Mouse (Mus musculus): ENCODE results near the gene Arhgef17.

The Arhgef17 gene

DNA sequence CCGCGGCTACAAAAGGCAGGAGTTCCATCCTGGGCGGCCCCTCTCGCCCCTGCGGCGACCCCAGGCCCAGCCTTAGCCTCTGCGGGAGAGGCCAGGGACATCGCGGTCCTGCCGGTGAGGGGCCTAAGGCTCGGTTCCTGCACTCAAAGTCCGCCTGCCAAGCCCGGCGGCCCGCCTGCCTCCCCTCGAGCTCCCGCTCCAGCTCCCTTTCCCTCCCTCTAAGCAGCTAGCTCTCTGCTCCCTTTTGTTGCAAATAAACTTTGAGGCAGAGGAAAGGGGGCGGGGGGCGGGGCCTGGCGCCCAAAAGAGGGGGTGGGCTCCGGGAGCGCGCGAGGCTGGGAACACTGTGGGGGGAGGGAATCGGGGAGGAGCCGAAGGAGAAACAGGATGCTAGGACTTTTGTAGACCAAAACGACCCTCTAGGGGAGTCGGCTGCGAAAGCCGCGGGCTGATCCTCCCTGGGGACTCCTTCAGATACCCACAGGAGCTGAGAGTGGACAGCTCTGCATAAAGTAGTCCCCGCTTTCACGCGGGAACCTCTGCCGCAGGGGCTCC, at the start of gene Arhgef17:
Arhgef17 (minus strand) TSS at position 182 of the 555 bp plus-strand sequence.
- no peak for DNase-seq (ENCODE audit: low spot score in 2 of 2)

DNA sequence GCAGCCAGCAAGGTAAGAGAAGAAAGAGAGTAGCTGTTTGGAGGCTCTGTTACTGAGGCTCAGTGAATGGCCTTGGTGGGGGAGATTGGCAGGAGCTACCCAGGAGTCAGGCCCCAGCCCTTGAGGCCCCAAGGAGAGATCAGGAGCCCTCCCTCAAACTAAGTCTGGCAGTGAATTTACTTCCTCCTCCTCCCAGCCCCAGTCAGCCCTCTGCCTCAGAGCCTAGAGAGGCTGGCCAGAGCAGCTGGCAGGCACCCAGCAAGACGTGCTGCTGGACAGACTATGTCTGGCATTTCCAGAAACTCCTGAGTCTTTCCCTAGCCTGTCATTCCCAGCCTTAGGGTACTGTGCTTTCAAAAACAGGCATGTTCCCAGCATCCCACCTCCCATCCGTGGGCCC, 47.3 kb upstream of the Arhgef17 start:
- DNase-seq (ENCODE audit: low spot score in 2 of 2): peak; percentile 37 to 40

DNA sequence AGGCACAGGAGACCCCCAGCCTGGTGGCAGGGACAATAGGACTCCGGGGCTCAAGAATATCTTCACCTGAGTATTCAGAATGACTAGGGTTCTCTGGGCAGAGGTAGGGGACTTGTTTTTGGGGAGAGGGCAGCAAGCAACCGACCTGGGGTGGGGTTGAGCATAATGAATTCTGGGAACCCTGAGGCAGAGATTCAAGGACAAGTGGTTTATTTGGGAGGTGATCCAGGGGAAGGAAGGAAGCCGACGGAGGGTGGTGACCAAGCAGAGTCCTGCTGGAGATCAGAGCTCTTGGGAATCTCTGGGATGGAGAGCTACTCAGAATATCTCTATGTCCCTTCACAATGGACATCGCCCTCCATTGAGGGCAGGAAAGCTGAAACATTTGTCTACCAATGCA, 46.3 kb upstream of the Arhgef17 start:
- no peak for DNase-seq (ENCODE audit: low spot score in 2 of 2)

DNA sequence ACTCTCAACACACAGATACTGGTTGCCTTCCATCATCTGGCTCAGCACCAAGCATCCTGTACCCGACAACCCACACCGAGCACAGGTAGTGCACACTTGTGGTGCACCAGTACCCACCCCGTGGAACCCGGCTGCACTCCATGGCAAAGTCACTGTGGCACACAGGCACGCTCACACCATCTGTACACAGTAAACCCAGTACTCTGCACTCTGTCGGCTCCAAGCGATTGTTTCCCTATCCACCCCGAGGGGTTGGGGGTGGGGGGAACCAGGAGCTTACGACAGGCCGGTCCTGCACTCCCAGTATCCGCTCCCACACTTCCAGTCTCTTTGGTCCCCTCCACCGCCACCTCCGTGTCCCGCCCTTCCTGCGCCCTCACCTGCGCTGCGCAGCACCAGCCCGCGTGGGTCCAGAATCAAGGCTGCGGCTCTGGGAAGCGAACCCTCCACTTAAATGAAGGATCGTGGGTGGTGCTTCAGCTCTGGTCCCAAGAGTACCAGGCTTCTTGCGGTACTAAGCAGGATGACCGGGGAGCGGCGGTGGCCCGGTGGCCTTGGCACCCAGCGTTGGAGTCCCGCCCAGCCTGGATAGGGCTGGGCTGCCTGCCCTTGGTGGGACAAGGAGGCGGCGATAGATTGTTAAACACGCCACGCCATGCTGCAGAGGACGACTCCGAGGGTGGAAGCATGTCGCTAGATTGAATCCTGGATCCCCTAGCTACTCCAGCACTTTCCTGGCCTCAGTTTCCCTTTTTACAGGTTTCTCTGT, 42.4 kb upstream of the Arhgef17 start, which contains the start of gene P2ry6:
P2ry6 (minus strand) TSS at position 515 of the 769 bp plus-strand sequence.
- no peak for DNase-seq (ENCODE audit: low spot score in 2 of 2)

DNA sequence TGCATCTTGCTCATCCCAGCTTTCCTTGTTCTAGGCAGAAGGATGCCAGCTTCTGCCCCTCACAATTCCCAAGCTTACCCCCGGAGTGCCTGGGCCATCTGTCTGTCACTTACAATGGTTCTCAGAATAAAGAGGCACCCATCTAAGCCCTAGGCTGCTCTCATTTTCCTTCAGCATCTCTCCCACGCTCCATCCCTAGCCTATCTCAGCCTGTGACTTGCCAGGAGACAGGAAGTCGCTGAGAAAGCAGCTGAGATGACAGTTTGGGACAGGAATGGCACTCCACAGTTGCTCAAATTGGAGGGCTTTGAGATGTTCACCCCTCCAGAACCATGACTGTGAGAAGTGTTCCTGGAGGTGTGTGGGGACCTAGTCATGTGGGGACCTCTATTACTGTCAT, 41.0 kb upstream of the Arhgef17 start:
- no peak for DNase-seq (ENCODE audit: low spot score in 2 of 2)

DNA sequence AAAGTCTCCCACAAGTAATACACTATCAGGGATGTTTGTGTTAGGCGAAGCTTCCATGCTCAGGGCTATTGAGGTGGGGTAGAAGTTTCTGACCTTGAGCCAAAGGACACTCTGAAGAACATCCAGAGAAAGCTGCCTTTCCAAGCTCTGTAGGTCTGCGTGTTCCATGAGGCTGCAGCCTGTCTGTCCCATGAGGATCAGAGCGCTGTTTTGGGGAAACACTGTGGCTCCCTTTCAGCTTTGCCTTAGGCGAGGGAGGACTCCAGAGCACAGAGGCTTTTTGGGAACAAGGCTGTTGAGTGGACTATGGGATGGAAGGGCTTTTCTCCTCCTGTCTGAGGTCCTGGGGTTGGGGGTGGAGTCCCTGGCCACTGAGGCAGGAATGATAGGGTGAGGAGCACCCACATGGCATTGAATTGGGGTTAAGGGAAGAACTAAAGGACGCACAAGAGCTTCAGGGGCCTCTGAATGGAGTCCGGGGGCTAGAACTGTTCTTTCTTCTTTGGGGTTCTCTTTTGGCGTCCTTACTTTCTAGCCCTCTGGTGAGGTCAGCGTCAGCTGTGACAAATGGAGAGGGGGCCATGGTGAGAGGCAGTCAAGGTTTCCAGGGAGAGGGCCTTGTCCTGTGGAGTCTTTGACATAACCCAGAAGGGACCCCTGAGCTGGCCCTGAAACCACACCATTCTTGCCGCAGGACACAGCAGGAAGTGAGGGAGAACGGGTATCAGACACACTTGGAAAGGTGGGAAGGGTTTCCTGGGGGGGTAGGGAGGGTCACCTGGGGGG, 37.2 kb upstream of the Arhgef17 start:
- DNase-seq (ENCODE audit: low spot score in 2 of 2): no peak

DNA sequence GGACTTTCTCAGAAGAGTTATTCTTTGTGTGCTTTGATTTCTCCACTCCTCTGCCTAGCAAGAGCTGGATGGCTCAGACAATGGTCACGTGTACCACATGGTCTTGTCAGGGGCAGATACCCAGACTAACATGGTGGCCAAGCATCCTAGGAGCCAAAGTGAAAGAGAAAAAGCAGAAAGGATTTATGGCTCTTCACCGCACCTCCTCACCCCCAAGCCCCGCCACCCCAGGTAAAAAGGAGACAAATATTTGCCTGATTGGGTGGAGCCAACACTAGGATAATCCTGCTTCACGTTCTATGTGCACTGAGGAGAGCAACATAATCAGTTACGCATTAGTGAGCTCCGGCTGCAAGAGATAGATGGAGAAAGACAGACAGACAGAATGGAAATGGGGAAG, 36.5 kb upstream of the Arhgef17 start:
- DNase-seq (ENCODE audit: low spot score in 2 of 2): no peak

DNA sequence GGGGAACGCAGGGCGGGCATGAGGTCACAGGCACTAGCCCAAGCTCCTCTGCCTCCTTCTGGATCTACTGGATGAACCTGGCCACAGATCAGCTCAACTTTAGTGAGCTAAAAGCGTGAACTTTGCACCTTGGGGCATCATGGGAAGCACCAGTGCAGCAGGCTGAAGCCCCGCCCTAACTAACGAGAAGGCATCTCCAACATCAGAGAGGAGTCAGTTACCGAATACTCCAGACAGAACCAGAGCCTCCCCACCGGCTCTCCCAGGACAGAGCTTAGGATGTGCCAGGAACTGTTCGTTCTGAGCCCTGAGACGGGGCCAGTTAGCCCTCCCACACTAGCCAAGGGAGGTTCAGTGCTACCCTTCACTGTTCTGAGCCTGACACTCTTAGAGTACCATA, 35.9 kb upstream of the Arhgef17 start:
- no peak for DNase-seq (ENCODE audit: low spot score in 2 of 2)

DNA sequence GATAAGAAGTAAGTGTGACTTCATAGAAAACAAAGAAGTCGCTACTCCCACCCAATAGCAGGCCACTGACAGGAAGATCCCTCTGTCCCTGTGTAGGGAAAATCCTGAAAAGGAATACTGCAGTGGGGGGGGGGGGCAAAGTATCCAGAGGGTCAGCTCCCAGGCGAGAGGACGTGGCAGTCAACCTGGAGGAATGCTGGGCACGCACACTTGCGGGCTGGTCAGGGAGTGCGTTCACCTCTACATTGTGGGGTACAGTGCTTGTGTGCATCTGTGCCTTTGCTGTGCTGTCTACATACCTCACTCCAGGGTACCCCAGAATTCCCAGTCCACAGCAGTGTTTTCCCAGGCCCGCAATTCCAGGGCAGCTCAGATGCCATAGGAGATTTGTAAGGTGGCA, 34.1 kb upstream of the Arhgef17 start:
- DNase-seq (ENCODE audit: low spot score in 2 of 2): no peak

DNA sequence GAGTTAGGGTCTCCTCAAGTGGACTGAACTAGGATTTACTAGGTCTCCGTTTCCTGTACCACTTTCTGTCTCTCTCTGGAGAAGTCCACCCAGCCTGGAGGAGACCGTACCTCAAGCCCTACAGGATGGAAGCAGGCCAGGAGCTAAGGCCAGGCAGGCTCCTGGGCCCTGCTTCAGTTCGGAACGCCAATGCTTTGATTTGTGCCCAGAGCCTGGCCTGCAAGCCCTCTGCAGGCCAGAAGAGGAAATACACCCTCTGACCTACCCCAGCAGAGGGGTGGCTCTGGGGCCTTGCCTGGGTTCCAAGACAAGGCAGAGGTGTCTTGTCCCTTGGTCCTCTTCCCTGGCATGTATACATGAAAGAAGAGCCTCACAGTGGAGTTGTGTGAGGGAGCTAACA, 33.2 kb upstream of the Arhgef17 start:
- DNase-seq (ENCODE audit: low spot score in 2 of 2): no peak

DNA sequence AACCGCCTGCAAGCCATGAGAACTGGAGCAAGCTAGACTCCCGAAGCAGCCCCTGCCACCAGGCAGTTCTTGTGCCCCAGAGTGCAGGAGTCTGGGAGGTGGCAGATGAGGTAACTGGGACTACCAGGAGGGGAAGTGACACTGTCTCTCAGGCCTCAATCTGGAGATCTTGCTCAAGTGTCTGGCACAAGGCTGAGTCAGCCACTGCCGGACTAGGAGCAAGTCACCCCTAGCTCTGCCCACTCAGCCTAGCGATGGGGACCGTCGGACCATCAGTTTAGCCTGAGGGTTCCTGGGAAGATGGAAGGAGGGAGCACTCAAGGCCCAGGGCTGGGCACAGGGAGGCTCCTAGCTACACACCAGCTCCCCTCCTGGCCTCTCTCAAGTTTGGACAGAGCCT, 32.3 kb upstream of the Arhgef17 start:
- DNase-seq (ENCODE audit: low spot score in 2 of 2): no peak

DNA sequence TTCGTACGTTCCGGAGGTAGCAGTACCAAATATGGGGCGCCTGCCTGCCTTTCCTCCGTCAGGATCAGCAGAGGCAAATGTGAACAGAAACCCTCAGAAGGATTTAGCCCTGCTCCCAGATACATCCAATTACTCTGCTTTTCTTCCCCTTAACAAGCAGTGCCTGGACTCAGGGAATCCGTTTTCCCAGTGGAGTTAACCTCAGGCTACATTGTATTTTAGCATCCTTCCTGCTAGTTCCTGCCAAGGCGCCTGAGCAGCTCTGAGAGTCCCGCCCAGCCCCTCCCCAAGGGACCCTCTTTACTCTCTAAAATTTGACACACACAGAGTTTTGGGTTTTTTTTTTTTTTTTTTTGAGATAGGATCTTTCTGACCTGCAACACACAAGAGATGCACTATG, 31.5 kb upstream of the Arhgef17 start:
- DNase-seq (ENCODE audit: low spot score in 2 of 2): no peak

DNA sequence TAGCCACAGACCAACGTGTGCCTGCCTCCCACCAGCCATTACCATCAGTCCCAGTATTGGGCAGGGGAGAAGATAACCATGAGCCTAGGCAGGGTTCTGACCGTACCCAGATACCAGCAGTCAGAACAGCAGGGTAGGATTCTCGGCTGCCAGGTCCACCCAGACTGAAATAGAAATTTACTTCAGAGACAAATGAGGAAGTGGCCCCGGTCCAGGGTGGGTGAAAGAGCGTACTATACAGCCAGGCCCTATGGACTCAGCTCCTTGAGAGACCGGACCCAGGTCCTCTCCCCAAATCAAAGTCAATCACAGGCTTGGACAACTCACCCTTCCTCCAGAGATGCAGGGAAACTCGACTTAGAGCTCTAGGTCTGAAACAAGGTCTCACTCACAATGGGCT, 29.2 kb upstream of the Arhgef17 start:
- no peak for DNase-seq (ENCODE audit: low spot score in 2 of 2)

DNA sequence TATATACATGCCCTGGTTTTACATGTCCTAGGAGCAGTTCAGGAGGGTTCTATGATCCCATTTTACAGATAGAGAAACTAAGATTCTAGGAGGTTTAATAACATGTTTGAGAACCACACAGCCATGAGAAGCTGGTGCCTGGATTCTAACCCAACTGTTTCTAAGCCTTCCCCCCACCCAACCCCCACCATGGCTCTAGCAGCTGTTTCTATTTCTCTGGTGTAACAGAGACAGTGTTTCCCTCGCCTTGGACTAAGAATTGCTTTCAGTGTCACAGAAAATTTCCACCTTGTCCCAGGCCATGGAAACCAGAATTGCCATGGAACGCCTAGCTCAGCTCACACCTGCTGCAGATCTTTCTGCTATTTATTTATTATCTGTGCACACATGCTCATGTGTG, 28.6 kb upstream of the Arhgef17 start:
- DNase-seq (ENCODE audit: low spot score in 2 of 2): no peak

DNA sequence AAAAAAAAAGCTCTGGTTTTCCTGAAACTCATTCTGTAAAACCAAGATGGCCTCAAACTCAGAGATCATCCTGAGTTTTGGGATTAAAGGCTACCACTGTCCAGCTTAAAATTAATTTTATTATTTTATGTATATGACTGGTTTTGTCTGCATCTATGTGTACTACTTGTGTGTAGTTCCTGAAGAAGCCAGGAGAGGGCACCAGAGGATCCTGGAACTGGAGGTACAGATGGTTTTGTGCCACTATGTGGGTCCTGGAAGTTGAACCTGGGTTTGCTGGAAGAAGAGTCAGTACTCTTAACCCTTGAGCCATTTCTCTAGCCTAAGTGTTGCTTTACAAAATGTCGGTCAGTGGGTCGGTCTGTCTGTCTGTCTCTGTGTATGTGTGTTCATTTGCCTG, 26.5 kb upstream of the Arhgef17 start:
- no peak for DNase-seq (ENCODE audit: low spot score in 2 of 2)

DNA sequence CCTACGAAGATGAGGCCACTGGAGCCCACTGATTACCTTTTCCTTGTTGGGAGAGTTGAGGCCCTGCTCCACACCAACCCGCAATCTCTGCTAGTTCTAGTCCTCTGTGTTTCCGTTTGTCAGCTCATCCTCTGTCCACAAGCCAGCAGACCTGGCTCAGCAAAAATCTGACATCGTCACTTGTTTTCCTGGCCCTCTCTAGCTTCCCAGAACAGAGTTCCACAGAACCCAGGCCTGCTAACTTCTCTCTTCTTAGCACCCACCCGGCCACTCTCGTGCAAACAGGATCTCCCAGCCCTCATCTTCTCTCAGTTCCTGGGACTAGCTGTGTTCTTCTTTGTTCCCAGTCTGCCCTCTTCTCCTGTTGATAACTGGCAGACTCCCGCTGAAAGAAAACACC, 20.8 kb upstream of the Arhgef17 start:
- DNase-seq (ENCODE audit: low spot score in 2 of 2): no peak

DNA sequence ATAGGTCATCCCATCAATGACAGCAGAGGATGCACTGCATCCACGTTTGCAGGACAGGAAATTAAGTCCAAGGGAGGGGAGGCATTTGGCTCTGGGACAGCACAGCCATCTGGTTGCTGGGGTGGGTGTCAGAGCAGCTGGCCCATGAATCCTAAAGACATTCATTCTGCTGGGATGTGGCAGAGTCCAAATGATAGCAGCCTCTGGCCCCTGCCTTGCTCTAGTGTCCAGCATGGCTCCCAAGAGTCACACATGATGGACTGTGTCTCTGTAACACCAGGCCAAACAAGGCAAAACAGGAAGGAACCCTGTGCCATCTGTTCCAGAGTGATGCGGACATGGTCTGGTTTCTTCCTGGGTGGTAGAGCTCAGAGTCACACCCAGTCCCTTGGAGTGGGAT, 20.0 kb upstream of the Arhgef17 start:
- no peak for DNase-seq (ENCODE audit: low spot score in 2 of 2)

DNA sequence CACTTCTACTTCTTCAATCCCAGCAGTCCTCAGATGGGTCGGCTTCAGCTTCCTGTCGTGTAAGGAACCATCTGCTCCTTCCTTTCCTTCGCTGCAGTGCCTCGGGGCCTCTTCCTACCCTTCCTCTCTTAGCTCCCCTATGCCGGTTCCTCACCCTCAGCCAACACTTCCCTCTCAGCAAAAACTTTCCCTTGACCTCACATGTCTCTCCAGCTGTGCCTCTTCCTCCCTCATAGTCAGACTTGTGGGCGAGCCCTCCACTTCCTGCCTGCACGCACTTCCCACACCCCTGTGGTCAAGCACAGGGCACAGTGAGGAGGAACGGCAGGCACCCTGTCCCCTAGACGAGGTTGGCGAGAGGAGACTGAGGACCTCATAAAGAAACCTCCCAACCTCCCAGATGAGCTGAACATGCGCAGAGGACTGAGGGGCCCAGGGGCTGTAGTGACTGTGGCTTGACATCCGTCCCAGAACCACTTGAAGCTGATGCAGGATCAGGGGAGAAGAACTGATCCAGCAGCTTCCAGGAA, 18.6 kb upstream of the Arhgef17 start:
- peak in 1 of 2 experiments; percentile 59 for DNase-seq (ENCODE audit: low spot score in 2 of 2)

DNA sequence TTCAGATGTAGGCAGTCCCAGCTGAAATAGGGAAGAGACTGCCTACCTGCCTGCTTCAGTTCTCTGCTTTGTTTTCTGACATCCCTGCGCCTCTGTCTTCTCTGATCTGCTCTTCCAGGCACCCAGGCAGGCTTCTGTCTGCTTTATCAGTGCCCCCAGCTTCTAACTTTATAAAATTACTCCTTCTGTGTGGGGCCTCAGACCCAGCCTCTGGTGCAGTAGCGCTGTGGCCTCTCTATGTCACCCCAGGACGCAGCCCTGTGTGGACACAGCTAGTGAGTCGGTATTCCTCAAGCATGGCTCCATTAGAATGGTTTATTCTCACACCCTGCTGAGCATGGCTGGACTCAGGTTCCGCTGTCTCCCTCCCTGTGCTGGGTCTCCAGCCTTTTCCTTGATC, 18.1 kb upstream of the Arhgef17 start:
- no peak for DNase-seq (ENCODE audit: low spot score in 2 of 2)

DNA sequence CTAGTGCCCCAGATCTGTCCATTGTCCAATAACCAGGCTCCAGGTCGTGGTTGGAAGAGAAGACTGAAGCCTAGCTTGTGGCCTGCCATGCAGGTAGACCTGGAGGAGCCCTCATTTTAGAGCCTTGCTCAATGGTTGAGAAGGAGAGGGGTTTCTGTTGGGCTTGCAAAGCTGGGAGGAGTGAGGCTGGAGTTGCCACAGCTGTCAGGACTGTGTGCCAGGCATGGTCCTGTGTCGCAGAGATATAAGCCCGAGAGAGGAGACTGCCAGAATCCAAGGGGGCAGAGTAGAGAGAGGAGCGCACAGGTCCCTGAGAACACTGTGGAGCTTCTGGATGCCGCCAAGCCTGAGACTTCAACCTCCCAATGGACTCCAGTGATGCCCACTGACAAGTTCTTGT, 12.8 kb upstream of the Arhgef17 start:
- no peak for DNase-seq (ENCODE audit: low spot score in 2 of 2)

DNA sequence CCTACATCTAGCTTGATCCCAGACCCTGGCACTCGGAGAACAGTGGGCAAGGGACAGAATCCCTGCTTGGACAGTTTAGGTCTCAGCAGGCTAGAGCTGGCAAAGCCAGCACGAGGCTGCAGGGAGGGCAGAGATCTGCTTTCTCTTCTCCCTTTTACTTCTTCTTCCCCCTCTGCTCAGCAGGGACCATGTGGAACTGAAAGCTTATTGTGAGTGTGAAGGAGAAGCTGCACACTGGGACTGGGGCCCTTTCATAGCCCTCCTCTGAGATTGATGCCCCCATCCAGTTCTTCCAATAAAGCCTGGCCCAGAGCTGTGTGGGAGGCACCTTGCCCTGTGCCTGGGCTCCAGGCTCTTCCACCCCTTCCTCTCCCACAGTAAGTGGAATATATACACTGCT, 12.4 kb upstream of the Arhgef17 start:
- DNase-seq (ENCODE audit: low spot score in 2 of 2): no peak

DNA sequence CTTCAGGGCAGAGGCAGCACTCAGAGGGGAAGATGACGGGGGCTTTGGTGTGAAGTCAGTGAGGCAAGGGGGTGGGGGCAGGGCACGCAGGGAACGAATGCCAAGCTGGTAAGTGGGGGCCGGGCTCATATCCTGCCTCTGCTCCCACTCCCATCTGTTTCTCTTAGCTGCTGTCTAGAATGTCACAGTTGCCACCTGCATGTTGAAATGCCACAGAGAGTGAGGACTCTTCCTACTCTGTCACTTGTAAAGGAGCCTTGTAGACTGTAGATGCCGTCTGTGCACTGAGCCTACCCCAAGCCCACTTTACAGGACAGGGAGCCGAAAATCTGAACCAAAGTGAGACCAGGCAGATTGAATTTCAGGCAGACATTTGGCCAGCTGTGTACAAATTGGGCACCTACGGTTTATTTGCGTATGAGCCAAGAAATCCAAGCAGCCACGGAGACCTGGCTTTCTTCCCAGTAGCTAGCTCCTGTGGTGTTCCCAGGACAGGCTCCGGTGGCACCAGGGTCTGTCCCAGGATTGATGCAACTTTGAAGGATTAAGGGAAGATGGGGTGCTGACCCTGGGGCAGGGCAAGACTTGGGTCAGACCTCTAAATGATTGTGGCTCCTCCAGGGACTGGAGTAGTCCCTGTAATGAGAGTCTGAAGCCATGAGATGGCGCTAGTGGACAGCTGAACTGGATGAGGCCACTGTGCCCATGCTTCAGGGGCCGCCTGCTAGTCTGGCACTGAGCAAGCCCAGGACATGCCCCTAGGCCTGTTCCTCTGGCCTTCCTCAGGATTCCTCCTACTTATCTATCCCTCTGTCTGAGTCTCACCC, 11.1 kb upstream of the Arhgef17 start:
- DNase-seq (ENCODE audit: low spot score in 2 of 2): peak; percentile 61 to 63

Data from frontal cortex, postnatal 10 days (tissue).